Mouse (Mus musculus) MEL-GATA-1-ER (cell line): ENCODE measurements around the gene Nudcd2.
A peak's percentile ranks its signal among the peaks of the same experiment; 100 is the strongest.
"Not testable (repeated sequence)": the region's sequence is repeated elsewhere in the genome, so short reads cannot be mapped to it uniquely, and the experiment has no call there.

Source experiments
- DNase-seq: peaks from one replicate; pipeline ENCODE4 v3.0.0-alpha.2; 2012; ENCODE audit warnings: low read depth; ENCODE audit errors: extremely low read depth

Nudcd2 gene

DNA sequence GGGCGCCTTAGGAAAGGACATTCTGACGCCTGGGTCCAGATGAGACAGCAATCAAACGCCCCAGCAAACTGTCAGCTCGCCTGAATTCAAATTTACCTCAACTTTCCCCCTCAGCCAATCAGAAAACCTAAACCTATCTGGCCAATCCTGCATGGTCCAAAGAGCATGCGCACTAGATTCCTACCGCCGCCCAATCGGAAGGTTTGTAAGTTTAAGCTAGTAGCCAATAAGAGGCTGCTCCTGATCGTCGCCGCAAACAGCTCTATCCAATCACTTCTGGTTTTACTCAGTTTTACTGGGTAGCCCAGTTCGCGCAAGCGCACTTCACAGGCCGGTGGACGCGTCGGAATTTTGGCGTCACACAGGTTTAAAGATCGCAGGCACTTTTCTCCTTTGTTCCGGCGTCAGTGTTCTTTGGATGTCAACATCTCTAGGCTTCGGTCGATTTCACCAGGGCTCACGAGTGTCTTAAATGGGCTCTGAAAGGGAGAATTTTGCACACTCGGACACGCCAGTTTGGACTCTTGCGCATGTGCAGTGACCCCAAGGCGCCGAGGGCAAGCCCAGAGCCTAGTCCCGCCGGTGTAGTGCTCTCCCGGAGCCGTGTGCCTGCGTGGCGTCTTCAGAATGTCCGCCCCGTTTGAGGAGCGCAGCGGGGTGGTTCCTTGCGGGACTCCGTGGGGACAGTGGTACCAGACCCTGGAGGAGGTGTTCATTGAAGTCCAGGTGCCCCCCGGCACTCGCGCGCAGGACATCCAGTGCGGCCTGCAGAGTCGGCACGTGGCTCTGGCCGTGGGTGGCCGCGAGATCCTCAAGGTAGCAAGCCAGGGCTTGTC lies at the start of gene Nudcd2, which contains the start of gene Hmmr:
Gene Nudcd2 (plus strand): TSS at position 329 of the 836 bp plus-strand sequence.
Gene Hmmr (minus strand): TSS at position 84 of the 836 bp plus-strand sequence.
- DNase-seq, result peak; percentile 98

DNA sequence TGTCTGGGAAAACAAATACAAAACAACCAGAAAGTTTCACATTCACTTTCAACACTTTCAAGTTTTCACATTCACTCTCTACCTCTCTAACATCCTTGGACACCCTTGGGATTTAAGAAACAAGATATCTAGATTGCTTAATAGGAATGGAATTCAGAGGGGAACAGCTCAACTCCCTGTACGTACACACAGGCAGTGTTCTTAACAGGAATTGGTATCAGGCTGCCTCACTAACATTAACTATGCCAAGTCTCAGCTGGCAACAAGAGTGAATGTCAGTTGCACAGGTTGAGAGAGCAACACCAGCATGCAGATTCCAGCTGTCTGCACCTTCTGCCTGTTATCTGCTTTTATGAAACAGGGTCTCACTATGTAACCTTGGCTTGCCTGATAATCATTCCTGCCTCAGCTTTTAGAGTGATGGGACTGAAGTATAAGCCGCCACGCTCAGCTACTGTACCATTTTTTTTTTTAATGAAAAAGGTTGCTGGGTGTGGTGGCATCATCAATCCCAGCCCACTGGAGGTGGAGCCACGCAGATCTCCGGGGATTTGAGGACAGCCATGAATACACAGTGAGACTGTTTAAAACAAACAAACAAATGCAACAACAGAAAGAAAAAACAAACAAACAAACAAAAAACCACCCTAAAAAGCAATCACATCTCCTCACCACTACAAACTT lies 42.9 kb upstream of the Nudcd2 start:
- no peak for DNase-seq

DNA sequence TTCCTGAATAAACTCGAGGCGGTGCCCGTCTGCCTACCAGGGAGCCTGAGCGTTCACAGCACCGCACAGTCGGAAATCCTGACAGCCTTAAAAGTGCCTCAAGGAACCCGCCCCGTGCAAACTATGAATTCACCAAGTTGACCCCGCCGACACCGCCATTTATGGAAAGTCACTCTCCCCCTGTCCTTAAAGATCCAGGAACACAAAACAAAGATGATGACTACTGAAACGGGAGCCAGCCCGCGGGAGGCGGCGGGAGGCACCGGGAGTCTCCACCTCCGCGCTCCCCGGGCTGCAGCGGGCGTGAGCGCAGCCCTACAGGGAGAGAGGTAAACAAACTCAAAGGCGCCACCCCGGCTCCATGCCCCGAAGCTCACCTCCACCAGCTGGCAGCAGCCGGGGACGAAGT lies 41.4 kb upstream of the Nudcd2 start:
- DNase-seq, result peak; percentile 25

DNA sequence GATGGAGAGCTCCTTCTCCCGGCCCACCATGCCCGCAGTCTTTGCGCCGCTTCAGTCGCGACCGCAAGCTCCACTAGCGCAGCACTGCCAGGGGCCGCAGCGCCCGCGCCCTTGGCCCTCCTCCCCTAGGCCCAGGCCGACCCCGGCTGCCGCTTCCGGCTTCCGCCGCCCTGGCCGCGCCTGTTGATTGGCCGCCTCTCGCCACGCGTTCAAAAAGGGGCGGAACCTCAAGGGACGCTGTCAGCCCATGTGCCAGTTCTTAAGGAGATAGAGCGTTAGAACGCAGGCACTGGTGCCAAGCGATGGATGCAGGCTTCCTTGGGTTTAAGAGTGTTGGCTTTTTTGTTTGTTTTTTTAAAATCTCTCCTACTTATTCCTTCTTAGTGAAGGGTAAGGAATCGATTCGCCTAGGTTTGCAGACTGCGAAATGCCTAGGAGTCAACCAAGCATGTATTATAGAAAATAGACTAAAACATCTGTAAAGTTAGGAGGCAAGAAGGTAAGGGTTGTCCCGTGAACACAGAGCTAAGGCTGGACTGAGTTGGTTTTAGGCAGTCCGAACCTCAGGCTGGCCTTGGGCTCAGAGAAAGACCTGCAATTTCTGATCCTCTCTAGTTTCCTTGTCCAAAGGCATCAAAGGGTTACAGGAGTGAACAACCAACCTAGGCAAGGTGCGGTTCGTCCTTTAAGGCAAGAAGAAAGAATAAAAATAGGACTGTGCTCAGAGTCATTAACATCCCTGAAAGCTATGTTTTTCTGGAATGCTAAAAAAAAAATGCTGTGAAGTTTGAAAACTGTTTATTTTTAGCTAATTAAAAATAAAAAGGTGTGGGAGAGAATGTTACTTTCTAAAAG lies 40.7 kb upstream of the Nudcd2 start:
- DNase-seq, result peak; percentile 84

DNA sequence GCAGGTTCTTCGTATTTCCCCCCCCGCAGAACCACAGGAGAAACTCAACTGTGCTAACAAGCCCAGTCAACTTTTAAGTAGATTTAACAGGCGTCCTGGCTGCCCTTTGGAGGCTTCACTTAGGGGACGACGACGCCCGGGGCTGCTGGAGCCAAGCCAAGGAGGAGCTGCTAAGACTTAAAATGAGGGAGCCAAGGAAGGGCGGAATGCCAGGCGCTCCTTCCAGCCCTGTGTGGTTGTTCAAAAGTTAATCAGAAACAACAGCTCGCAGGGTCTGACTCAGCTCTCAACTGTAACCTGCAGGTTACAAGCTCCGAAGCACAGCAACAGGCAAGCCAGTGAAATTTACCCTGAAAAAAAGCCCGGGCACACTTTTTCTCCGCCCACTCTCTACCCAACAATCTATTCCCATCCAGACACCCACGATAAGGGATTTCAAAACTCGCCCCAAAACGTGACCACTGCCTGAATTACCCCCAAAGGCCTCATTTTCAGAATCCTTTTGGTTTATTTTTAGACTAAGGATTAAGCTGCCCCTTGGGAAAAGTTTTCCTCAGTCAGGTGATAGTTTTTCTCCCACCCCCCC lies 40.0 kb upstream of the Nudcd2 start:
- DNase-seq, result peak; percentile 78

DNA sequence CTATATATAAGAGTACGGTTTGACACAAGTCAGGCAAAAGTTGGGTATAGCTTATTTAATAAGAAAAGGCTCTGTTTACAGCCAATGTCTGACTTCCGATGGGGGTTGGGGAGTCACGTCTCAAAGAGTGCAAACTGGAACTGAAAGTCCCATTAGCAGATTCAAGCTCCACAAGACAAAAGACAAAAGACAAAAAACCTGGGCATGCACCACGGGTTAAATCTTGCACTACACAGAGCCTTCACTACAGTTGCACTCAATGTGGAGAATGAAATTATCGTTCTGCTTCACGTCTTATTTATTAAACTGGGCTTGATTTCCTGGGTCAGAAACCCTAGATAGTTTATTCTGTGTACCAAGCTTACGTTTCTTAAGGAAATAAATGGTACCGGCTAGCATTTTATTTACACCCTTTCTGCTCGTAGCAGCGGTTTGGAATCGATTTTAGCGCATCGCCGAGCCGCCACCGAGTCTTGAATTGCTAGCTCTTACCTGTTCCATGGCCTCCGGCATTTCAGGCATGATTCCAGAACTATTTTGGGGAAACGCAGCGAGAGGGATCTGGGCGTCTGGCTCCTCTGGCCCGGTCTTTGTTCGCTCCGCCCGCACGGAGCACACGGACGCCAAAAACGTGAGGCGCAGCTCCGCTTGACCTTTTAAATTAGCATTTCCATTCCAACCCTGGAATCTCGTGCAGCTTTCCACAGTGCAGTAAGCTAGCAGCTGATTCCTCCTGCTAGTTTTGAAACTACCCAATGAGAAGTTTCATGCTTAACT lies 39.0 kb upstream of the Nudcd2 start:
- DNase-seq, result peak; percentile 82

DNA sequence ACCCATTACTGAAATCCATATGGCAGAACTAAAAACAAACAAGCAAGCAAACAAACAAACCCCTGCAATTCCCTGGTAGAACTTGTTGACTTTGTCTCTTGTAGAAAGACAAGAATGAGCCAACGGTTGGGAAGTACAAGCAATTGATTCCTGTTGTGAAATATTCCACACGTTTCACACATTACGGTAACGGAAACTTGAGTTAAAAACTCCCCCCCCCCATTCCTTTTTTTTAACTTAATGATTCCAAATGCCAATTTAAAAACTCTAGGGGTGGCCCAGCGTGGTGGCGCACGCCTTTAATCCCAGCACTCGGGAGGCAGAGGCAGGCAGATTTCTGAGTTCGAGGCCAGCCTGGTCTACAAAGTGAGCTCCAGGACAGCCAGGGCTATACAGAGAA lies 38.4 kb upstream of the Nudcd2 start, which contains the start of gene Mat2b:
Gene Mat2b (minus strand): TSS at position 101 of the 400 bp plus-strand sequence.
- no peak for DNase-seq

DNA sequence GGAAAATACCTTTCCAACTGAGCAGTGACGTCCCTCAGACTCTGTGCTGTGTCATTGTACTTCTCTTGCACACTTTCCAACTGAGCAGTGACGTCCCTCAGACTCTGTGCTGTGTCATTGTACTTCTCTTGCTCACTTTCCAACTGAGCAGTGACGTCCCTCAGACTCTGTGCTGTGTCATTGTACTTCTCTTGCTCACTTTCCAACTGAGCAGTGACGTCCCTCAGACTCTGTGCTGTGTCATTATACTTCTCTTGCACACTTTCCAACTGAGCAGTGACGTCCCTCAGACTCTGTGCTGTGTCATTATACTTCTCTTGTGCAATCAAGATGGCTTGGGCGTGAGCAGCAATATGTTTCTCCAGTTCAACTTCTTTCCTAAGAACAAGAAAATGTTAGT lies 23.6 kb upstream of the Nudcd2 start:
- not testable (repeated sequence) for DNase-seq

DNA sequence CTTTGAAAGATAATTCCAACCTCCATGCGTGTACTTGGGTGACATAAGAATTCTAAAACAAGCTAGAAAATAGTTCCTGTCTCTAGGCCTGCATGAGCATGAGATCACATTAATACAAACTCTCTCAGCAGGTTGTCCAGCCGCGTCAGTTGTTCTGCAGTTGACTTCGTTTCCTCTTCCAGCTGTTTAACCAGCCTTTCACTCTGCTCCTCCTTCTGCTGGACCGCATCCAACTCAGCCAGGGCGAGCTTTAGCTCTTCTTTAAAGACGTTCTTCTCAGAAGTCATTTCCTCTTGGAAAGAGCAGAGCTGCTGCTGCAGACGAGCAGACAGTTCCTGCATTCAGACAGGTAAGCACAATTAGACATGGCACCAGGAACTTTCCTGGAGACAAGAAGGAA lies 19.6 kb upstream of the Nudcd2 start:
- DNase-seq, result no peak

DNA sequence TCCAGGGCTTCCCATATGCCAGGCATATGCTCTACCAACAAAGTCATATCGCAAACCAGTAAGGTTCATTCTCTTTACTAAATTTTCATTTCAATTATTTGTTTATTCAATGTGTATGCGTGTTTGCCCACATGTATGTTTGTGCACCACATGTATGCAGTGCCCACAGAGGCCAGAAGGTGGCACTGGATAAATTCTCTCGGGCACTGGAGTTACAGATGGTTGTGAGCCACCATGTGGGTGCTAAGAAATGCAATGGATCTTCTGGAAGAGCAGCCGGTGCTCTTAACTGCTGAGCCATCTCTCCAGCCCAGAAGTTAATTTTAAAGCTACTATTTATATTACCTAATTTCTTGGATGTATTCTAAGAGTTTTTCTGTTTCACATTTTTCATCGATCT lies 17.9 kb upstream of the Nudcd2 start:
- DNase-seq, result no peak

DNA sequence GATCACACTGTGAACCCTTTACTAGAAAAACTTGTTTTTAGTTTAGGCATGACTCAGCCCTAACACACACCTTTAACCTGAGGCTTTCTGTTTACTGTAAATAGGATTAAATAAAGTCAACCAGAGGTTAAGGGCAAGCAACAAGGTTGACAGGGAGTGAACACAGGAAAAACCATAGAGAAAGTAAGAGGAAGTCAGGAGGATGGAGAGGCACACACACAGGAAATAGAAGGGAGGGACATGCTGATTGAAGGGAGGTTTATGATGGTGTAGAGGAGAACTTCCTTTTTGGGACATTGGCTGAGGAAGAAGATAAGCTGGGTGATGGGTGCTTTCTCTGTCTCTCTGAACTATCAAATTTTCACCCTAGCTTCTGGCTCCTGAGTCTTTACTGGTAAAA lies 15.1 kb upstream of the Nudcd2 start:
- no peak for DNase-seq

DNA sequence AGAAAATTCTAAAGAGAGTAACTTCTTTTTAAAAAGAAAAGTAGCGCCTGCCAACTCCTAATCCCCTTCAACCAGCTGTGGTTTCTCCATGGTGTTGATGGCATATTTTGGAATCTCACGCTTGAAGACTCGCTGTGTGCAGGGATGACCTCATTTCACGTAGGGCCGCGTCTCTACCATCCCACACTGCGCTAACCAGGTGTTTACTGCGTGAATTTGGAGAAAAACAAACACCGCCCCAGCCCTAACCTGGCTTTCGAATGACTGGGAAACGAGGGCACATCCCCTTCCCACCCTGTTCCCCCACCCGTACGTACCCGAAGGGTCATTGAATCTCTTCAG lies 499 bp upstream of the Nudcd2 start:
- DNase-seq, result no peak

DNA sequence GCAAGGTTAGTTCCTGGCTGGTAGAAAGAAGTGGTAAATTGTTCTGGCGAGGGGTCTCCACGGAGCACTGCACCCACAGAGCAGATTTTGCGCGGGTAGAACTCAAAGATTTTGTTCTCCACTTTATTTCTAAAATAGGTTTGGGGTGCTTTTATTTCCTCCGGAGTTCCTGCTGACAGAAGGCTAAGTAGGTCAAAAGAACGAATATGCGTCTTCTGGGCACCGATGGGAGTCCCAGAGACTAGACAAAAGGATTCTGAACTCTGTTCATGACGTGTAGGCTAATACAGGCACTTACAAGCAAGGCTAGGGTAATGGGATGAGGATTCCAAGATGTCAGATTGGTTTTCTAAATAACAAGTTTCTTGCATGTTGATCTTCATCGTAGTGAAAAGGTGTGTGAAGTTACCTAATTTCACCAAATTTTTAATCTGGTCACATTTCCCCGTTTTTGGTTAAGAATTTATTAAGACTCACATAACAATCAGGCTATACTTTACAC lies 835 bp downstream of the Nudcd2 start:
- no peak for DNase-seq

DNA sequence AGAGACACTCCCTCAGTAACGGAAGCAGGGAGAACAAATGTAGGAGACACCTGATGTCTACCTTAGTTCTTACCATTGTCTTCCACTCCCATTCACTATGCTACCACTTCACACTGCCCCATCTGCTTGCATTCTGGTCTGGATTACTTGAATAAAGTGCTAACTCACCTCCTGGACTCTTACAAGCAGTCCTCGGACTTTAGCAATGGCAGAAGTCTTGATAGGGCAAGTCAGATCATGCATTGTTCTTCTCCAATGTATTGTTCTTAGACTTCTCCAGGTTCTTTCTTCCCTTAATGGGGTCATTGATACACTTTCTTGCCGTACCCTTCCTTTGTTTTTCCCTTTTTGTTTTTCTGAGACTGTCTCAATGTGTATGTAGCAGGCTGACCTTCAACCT lies 3.9 kb downstream of the Nudcd2 start:
- DNase-seq, result no peak

DNA sequence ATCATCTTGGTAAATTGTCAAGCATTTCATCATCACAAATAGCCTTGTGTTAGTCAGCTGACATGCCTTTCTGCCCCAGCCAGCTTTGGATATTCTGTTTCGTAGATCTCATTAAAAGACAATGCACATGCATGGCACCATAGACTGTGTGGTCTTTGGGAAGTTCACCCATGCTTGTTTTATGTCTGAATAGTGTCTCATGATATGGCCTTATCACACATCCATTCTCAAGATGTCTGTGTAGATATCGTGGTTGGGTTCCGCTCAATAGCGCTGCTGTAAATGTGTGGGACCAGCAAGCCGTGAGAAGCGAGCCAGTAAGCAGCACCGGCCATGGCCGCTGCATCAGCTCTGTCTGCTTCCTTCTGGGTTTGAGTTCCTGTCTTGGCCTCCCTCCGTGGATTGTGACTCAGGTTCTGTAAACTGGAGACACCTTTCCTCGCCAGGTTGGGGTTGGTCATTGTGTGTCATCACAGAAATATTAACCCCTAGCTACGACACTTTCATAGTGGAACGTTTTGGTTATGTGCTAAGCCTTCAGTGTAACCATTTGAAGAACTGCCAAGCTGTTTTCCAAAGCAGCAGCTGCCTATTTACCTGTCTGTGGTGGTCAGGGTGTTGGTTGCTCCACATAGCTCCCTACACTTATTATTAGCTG lies 8.3 kb downstream of the Nudcd2 start:
- no peak for DNase-seq

DNA sequence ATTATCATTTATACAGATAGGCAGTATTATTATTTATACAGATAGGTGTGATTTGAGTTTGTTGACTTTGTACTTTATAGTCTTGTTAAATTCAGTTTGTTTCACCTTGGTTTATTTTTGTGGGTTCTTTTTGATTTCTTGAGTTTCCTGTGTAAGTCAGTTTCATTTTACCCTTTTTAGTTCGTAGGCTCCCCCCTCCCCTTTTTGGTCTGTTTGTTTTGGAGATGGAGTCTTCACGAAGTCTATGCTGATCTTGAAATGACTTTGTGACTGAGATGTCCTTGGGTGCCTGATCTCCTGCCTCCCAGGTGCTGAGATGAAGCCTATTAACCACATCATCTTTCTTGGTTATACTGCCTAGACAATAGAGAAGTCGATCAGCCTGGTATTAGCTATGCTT lies 10.9 kb downstream of the Nudcd2 start:
- DNase-seq, result no peak

DNA sequence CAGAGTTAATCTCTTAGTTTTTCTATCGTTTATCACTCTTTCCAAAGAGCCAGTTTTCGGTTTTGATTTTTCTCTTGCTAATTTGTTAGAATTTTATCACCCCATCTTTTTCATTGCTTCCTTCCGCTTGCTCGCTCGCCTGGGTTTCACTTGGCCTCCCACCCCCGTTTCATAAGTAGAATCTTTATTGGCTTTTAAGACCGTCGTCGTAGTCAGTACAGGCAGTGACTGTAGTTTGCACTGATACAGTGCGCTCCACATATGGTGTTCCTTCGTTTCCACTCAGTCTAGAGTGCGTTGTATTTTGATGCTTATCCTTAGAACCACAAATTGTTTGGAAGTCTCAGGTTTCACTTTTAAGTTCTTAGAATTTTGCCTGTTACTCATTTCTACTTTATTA lies 12.9 kb downstream of the Nudcd2 start:
- DNase-seq, result no peak

DNA sequence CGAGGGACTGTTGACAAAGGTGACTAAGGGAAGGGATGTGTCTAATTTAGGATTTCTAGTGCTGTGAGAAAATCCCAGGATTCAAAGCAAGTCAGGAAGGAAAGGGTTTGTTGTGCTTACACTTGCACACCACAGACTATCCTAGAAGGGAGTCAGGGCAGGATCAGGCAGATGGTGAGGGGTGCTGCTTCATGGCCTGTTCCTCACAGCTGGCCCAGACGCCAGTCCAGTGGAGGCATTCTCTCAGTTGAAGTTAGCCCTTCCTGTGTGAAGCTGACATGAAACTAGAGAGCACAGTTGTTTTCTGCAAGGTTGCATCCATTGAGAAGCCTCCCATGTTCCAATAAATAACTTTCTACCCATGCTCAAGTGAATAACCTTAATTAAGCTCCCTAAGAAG lies 14.2 kb downstream of the Nudcd2 start:
- DNase-seq, result no peak

DNA sequence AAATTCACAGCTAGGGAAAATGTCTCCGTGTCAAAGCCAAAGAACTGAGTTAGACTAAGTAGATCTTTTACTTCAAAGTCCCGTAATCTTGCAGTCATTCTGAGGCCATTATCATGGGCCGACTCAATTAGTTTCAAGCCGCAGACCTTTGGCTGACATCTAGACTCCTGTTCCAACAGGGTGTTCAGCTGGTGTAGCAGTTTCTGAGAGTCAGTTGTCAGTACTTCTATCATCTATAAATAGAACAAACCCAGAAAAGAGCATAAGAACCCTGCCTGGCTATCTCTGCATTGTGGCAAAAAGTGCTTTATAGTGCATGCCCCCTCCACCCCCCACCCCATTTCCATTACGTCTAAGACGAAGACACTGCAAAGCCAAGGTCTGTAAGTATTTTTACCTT lies 20.4 kb downstream of the Nudcd2 start:
- no peak for DNase-seq

DNA sequence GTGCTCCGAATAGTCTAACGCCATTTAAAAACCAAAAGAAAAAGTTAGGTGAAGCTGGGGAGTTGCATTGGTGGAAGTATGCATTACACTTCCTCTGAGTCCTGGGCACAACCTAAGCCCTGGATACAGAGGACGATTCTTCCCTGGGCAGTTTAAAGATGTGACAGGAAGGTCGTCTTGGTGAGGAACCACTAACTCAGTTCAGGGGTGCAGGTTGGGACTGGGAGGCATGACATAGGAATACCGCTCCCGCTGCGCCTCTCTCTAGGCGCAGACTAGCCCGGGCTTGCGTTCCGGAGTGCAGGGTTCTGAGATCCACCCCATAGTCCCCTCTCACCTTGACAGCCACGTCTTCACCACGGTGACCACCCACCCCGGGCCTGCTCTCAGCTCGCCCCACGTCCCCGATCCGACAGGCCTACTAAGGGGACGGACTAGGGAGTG lies 21.2 kb downstream of the Nudcd2 start:
- peak; percentile 27 for DNase-seq
